Mouse (Mus musculus) regulatory T cell (primary cell): ENCODE data around the gene Iqcf3.

ENCODE experiments used
- in situ Hi-C: fragments of 300-600 bp; cut with MboI, MseI; formaldehyde crosslinking; loops from one replicate; pipeline ENCODE4 v1.15.1; 2025; ENCODE audit warnings: high pct_unique_total_duplicates

Gene Iqcf3

DNA sequence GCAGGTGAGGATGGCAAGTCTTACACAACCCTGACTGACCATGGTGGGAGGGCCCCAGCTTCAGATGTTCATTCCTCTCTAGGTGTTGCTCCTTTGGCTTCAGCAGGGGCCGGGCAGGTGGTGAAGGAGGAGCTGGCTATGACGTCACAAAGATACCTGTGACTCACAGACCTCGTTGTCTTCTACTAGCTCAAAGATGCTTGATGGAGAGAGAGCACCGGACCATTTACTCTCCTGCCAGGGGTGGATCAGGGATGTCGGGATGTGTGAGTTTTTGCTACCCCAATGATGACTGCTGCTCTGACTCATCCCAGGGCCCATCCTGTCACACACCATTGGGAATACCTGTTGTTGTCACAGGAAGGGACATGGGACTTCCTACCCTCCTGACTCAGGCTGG, at the start of gene Iqcf3:
Gene Iqcf3 (minus strand): TSS at position 101 of the 400 bp plus-strand sequence.
- in situ Hi-C loops, result no loop called here

DNA sequence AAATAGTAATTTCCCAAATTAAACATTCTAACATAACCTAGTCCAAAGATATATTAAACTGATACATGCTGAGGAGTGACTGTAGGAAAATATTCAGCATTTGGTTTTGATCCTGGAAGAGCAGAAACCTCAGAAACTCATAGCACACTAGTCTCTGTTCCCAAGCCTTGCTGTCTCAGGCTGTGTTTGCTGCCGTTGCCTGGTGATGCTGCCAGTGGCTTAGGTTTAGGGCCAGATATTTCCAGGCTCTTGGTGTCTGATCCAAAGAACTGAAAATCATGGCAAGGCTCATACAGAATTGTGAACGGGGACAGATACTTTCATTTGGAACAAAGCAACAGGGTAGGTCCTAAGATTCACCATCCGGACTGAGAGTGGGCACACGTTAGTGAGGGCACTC, 49.3 kb upstream of the Iqcf3 start:
- in situ Hi-C loops, result no loop called here

DNA sequence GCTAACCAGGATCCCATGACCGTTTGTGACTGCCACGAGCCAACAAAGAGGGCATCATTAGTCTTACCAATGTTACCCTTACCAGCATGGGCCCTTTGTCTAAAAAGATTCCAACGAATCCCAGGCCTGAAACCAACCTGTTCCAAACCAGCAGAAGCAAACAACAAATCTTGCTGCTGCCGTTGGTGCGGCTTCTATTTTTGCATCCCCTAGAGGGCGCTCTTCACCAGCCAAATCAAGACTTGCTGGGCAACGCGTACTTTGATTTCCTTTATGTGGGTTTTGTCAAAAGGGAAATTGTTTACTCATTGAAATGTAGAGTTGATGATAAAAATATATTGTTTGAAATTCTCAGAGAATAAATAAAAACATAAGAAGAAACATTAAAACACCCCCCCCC, 39.1 kb upstream of the Iqcf3 start:
- in situ Hi-C loops, result no loop called here

DNA sequence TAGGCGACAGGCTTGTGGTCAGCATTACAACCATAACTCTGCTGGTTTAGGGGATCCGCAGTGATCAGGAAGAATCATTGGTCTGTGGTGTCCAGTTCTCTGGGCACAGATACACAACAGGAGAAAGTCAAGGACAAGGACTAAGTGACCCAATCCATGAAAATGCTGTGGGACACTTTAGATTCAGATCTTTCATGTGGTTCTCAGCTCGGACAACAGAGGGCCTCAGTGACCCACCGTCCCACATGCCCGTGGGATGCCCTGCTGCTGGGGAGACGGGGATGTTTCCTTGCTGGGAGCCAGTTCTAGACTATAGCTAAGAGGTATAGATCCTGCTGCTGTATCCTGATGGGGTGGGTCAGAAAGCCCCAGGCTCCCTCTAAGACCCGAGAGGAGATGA, 37.0 kb upstream of the Iqcf3 start:
- in situ Hi-C loops, result loop anchor here (5.0 kb wide), 1 partner anchor 54 kb away; no protein-coding TSS in a partner anchor

DNA sequence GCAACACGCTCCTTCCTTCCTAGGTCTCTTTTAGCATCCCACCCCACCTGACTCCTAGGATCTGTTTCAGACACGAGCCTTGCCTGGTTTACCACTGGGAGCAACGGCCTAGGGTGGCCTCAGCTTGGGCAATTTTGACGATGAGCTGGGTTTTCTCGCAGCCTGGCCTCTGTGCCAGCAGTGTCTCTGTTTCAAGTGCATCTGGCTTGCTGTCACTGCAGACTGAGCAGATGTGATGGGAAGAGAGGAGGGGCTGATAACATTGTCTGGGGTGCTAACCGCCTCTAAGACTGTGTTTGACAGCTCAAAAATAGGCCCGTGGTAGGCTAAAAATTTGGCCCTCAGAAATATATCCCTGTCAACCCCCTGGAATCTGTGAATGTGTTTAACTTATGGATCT, 34.4 kb upstream of the Iqcf3 start:
- in situ Hi-C loops, result loop anchor here (5.0 kb wide), 1 partner anchor 56 kb away; no protein-coding TSS in a partner anchor

DNA sequence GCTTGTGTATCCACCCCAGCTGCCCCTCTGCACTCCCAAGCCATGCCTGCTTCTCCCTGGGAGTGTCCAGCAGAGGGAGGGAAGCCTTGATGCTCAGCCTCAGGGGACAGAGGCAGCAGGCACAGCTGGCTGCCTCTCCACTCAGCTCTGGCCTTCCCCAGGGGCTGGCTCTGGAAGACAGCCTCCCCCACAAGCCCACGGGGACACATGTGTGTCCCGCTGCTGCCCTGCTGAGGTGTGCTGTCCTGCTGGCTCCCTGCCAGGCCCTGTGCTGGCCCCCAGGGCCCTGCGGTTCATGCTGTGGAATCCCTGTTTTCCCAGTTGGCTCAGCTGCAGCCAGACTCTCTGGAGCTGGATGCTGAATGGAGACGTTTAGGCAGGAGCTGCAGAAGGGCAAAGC, 34.0 kb upstream of the Iqcf3 start:
- in situ Hi-C loops, result loop anchor here (5.0 kb wide), 1 partner anchor 57 kb away; no protein-coding TSS in a partner anchor

DNA sequence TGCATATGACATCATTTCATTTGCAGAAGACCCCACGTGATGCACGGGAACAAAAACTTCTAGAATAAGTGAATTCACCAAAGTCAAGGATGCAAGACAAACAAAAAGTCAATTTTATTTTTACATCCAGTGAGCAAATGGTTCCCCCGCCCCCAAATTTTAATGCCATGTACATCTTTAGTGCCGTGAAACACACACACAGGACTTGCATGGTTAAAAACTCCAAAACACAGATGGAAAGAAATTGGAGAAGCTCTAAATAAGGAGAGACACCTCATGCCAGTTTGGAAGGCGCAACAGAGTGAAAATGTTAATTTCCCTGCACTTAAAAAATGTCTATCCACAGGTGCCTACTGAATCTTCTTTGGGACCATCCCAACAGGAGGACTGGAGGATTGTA, 30.7 kb upstream of the Iqcf3 start:
- in situ Hi-C loops, result no loop called here

DNA sequence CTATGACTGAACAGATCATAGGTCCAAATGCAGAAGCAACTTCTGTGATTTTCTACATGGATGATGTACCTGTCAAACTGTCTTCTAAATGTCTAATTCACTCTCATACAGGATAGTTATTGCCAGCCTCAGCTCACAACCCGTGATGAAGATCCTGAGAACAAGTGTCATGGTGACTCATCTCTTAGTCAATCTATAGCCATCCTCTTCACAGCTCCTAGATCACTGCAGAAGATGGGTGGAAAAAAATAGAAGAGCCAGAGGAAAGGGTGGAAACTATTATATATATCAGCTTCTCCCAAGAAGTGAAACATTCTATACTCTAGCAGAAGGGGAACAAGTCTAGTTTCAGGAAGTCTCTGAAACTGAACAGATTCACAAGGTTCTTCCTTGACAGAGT, 21.1 kb upstream of the Iqcf3 start:
- in situ Hi-C loops, result no loop called here

DNA sequence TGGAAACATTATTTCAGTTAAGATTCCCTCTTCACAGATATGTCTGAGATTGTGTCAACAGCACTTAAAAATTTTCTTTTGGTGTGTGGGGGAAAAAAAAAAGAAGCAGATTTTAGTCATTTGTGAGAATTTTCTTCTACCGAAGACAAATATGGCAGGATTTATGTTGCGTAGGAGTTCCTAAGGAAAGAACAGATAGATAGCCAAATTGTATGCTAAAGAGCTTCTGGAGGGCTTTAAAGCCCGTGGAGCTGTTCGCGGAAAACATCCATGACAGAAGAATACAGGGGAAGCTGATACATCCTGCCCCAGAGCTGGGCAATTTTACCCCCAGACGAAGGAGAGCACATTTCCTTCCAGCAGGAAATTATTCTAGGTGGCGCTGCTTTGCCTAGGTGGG, 18.6 kb upstream of the Iqcf3 start:
- in situ Hi-C loops, result no loop called here

DNA sequence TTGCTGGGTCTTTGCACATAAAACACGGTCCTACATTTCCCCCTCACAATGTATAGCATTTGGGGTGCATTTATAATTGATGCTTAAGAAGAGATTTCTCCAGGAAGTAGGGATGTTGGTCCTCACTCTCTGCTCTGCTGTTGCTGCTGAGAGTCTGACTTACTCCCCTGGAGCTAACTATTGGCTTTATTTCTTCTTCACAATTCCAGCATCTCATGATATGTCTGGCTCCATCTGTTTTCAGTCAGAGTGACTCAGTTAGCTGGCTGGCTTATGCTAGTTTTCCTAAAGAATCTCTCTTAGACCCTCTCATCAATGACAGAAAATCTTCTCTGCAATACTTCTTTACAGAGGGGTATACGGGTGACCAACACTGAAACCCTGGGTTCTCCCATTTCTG, 14.7 kb upstream of the Iqcf3 start:
- in situ Hi-C loops, result no loop called here

DNA sequence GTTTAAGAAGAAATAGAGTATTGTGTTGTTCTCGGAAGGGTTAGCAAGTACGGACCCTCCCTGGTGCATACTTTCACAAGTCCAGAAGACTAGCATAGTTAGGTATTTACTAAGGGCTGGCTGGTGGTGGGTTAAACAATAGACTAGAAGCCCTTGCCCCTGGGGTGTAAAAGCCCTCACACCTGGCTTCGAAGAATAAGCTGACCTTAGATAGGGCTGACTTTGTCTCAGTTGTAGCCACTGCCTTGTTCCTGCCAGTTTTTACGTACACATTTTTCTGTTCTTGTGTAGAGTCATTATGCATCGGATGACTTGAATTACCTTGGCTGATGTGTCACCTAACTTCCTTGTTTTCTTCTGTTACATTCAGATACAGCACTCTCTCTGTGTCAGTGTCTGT, 11.9 kb upstream of the Iqcf3 start:
- in situ Hi-C loops, result no loop called here

DNA sequence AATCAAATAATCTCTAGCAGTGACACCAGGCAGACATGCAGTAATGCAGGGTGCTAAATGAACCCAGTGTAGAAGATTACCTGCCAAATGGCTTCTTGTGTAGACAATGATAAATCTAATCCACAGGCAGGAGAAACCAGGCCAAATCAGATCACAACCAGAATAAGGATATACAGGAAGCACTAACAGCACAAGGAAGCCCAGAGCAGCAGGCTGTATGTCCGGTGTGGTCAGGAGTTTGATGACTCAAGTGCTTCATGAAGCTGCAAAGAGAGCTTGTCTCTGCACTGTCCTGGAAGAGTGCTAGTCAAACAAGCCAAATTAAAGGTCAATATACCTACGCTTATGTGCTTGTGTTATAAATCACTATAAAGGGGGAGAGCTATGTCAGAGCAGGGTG, 10.8 kb upstream of the Iqcf3 start:
- in situ Hi-C loops, result no loop called here

DNA sequence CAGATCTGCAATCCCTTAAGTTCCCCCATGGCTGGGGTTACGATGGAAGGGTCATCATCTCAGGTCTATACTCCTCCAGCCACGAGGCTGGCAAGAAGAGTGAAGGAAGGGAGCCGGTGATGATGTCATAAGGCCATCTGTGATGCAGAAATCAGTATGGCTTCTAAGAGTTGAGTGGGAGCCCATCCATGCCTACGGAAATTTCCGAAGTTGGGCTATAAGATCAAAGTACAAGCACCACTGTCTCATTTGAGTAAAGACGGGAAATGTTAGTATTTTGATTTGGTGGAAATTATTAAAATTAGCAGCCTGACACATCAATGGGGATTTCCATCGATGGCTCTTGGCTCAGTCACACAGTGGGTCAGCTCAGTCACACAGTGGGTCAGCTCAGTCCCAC, 9.5 kb upstream of the Iqcf3 start, which contains the start of gene Iqcf4:
Gene Iqcf4 (minus strand): TSS at position 101 of the 400 bp plus-strand sequence.
- in situ Hi-C loops, result no loop called here

DNA sequence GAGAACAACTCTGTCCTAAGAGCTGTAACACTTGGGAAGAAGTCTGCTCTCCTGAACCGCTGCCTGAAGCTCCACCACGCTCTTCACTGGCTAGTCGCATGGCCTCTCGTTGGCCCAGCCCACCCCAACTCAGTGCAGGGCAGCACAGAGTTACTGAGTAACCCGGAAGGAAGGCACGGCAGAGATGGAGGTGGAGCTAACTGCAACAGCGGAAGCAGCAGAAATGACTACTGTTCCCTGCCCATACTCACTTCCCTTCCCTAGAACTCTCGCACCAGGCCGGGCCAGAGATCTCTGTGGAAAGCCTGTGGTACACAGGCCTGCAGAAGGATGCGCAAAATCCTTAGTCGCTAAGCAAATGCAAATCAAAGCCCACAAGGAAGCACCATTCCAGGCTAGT, 5.0 kb upstream of the Iqcf3 start:
- in situ Hi-C loops, result no loop called here

DNA sequence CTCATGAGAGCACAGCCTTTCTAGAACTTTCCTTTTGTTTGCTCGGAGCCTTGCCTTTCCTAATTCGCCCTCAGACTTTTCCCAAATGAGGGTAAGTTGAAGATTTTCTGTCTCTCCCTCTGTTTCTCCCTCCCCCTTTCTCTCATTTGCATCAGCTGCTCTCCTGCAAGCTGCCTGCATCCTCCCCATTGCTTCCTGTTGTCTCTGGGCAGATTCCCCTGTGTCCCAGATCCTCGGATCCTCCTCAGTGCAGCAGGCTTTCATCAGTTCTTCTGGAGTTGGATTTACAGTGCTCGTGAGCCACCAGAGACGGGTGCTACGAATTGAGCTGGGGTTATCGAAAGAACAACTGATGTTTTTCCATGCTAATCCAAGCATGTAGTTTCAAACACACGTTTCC, 2.6 kb upstream of the Iqcf3 start:
- in situ Hi-C loops, result no loop called here

DNA sequence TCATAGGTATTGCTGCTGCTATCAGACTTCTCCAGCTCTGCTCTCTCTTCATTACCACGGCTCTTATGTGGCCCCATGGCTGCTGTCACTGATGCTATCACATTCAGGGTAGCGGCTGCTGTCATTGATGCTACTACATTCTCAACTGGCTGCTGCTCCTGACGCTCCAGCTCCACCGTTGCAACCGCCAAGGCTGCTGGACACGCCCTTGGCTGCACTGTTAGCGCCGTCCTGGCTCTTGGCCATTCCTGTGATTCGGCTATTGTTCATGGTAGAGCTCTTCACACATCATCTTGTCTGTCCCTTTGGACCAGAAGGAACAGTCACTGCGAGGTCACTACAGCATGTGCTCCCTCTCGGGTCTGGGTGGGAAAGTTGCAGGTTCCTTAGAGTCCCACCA, 860 bp upstream of the Iqcf3 start:
- in situ Hi-C loops, result no loop called here

DNA sequence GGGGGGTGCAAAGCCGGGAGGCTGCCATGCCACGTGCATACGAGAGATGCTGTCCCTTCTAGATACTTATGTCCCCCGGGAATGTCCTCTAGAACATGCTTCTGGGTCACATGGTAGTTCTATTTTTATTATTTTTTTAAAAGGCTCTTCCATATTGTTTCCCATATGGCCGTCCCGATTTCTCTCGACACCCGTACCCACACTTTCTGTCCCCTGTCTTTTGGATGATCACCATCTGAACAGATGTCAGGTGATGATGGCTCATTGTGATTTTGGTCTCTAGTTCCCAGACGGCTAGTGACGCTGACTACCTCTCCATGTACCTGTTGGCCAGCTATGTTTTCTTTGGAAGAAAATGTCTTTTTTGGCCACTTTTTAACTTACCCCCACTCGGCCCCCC, 26.5 kb downstream of the Iqcf3 start:
- in situ Hi-C loops, result no loop called here

DNA sequence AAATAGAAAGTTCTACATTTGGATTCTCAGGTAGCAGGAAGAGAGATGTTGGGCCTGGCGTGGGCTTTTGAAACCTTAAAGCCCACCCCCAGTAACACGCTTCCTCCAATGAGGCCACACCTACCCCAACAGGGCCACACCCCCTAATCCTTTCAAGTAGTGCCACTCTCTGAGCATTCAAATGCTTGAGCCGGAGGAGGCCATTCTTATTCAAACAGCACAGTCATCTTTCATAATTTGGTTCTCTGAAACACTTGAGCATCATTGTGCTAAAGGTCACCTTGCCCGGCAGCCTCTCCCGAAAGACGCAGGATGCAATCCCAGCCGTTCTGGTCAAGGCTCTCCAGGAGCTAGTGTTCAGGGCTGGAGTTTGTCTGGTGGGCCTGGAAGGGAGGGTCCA, 27.1 kb downstream of the Iqcf3 start:
- in situ Hi-C loops, result no loop called here

DNA sequence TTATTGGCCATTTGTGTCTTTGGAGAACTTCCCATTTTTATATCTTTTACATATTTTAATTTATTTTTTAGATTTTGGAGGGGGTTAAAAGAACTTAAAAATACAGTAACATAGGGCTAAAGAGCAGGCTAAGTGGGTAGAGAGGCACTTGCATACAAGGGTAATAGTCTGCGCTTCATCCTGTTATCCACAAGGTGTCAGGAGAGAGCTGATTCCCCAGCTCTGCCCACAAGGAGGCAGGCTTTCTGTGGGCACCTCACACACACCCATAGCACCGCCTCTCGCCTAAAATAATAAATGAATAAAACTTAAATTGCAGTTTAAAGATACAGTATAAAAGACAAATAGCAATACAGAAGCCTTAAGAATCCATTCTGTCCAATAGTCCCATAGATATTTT, 29.6 kb downstream of the Iqcf3 start:
- in situ Hi-C loops, result no loop called here

DNA sequence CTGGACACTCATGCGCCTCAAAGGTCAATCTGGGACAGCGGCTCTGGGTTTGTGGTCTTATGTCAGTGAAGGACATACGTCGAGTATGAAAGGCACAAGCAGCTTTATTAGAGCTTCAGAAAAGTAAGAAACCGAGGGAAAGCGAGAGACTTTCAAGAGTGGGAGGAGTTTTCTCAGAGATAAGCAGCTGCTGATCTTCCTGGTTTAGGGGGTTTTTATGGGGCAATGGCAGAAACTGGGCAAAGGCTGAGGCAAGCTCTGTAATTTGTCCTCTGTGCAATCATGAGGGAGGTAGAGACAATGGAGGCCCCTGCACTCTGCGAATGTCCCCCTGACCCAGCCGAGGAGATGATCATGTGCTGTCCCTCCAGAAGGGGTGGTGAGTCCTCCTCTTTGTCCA, 41.5 kb downstream of the Iqcf3 start:
- in situ Hi-C loops, result no loop called here

DNA sequence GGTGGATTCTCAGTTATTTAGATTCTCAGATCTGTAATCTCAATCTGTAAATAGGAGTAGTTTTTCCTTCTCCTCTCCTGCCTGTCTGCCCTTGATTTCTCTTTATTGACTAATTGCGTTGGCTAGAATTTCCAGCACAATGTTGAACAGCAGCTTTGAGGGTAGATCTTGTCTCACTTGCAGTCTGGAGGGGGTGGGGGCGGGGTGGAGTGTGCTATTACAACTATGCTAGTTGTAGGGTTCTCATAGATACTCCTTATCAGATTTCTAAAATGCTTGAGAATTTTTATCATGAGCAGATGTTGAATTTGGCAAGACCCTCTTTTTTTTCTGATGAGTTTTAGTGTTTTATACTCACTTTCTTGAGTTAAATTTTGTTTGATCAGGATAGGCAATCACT, 42.0 kb downstream of the Iqcf3 start:
- in situ Hi-C loops, result no loop called here

DNA sequence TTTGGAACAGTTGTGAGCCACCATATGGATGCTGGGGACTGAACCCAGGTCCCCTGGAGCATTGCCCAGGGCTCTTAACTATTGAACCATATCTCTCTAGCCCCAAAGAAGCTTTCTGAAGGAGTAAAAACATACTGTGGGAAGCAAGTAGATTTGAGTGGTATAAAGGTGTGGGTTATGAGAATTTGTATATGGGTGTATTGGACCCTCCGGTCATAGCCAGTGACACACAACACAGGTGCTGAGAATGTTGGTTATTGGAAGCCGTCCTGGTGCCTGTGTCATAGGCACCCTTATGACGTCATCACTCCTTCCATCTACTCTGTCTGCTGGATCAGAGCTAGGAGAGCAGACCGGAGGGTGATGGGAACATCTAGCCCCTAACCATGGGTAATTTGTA, 47.2 kb downstream of the Iqcf3 start, which contains the start of gene Iqcf5:
Gene Iqcf5 (plus strand): TSS at position 301 of the 400 bp plus-strand sequence.
- in situ Hi-C loops, result no loop called here

DNA sequence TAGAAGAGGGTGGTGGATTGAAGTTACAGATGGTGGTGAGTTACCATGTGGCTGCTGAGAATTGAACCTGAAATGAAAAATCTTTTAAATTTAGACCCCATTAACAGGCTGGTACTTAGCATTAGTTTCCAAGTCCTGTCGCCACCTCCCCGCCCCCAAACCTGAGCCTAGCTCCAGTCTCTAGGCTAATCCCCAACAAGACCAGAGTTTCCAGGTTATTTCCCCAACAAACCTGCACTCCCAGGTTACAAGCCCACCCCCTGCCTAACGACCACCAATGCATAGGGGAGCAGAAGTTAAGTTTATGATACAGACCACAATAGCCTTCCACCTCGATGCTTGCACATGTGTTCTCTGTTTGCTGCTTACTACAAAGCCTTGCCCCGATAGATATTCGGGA, 47.9 kb downstream of the Iqcf3 start:
- in situ Hi-C loops, result no loop called here

DNA sequence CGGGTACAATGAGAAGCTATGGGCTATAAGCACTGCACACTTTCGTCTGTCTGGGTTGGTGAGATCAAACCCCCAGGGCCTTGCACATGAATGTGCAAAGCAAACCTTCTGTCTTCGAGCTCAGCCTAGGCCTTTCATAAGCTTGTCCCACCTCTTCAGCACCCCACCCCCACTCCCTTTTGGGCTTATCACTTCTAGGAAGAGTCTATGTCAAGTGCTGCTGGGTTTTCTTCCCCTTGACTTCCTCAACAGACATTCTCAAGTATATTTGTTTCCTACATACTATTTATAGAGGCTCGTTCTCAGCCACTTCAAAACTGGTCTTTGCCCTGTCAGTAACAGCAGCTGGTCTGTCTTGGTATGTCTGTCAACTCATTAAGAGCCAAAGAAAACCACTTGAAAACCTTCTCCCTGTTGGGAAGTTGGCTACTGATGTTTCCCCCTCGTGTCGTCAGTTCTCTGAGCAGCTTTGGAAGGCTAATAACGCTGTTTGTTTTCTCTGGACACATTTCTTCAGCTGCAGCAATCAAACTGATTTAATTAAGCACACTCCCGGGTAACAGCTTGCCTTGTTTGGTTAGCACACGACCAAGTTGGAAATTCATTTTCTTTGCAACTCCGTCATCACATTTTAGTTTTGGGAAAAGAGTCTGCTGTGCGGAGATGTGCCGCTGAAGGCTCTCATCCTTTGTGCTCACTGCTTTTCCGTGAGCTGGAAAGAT, 48.5 kb downstream of the Iqcf3 start:
- in situ Hi-C loops, result no loop called here
